ENCODE assay signal across 25 mouse cellular contexts in genomic region chr16:93207217-93207616, GRCm38 (mm10).
"Had no signal": no experiment of that assay in that cellular context is flagged by ENCODE, and none has a peak within 500 bp of the region (broad histone marks: within the 10 kb centered on the region; RNA-seq: fewer than 3 reads in every experiment).

No protein-coding gene starts in this region.

- DNase-seq: gastrocnemius, adult 2 months; gastrocnemius, postnatal 10 days; gastrocnemius, postnatal 25 days; heart, adult 11 months; heart, adult 2 months; heart, postnatal 10 days; kidney, adult 18-20 months; kidney, adult 8-10 months; kidney, postnatal 10 days; kidney, postnatal 25 days; kidney, postnatal 4 days; liver had no signal

- H3K36me3 ChIP-seq: heart, embryonic 12.5 days; hindbrain, embryonic 10.5 days; hindbrain, embryonic 12.5 days; intestine, embryonic 15.5 days; limb, embryonic 10.5 days; limb, embryonic 12.5 days had no signal

- H3K9me3 ChIP-seq: heart, embryonic 12.5 days; hindbrain, embryonic 10.5 days; hindbrain, embryonic 12.5 days; intestine, embryonic 15.5 days; limb, embryonic 10.5 days; limb, embryonic 12.5 days had no signal

- H3K9ac ChIP-seq: heart, embryonic 12.5 days; hindbrain, embryonic 12.5 days; hindbrain, embryonic 14.5 days; intestine, embryonic 15.5 days; limb, embryonic 12.5 days had no signal

- ATAC-seq: hindbrain, embryonic 16.5 days; inflammation-experienced regulatory T-cells, adult 6 months; intestine, embryonic 15.5 days; intestine, postnatal 0 days had no signal

- H3K4me3 ChIP-seq: gastrocnemius, adult 2 months; heart, adult 2 months; heart, embryonic 12.5 days; hindbrain, embryonic 10.5 days; hindbrain, embryonic 12.5 days; intestine, embryonic 15.5 days; layer of hippocampus, adult 2 months; left cerebral cortex, adult 2 months; limb, embryonic 10.5 days; limb, embryonic 12.5 days had no signal

- H3K27ac ChIP-seq: gastrocnemius, adult 2 months; heart, adult 2 months; hindbrain, embryonic 10.5 days; hindbrain, embryonic 12.5 days; hindbrain, embryonic 14.5 days; intestine, embryonic 15.5 days; layer of hippocampus, adult 2 months; left cerebral cortex, adult 2 months; limb, embryonic 10.5 days; limb, embryonic 12.5 days had no signal

- H3K27me3 ChIP-seq: heart, embryonic 12.5 days; hindbrain, embryonic 12.5 days had no signal

- H3K4me2 ChIP-seq: heart, embryonic 12.5 days; hindbrain, embryonic 12.5 days; hindbrain, embryonic 14.5 days; intestine, embryonic 15.5 days; limb, embryonic 12.5 days; liver, embryonic 11.5 days had no signal

- H3K4me1 ChIP-seq: heart, embryonic 12.5 days; hindbrain, embryonic 12.5 days; intestine, embryonic 15.5 days; limb, embryonic 12.5 days had no signal
